Mouse (Mus musculus) heart, embryonic 14.5 days (tissue): Measurements from ENCODE around the gene Snx5. TPM values are rescaled to one million over a fixed set of nuclear protein-coding genes. Genes with fewer than 3 reads are reported as not detected.
A peak's percentile ranks its signal among the peaks of the same experiment; 100 is the strongest.

Source experiments
- ATAC-seq: fragments of 200-750 bp; cut with Nextera tagmentation; 2 replicates; pipeline ENCODE4 v1.8.0; 2017; ENCODE audit warnings: low read depth, moderate TSS enrichment; ENCODE audit not compliant: insufficient number of reproducible peaks, insufficient read depth, low FRiP score
- H3K27ac ChIP-seq, 2 experiments: fragments of 200-500 bp in 1 of 2; fragments of 300-500 bp in 1 of 2; sonication (generic) in 1 of 2; replicated peaks in 1 of 2; 2 replicates each; pipeline ENCODE4 v1.5.1; 2012 to 2014; ENCODE audit warnings: low read depth in 2 of 2, low read length in 2 of 2, control low read depth in 1 of 2, mild to moderate bottlenecking in 1 of 2, mixed read lengths in 1 of 2; ENCODE audit not compliant: control insufficient read depth in 1 of 2, insufficient read depth in 1 of 2
- H3K27me3 ChIP-seq: fragments of 300-500 bp; sonication (generic); 2 replicates; pipeline ENCODE4 v1.6.1; 2014; ENCODE audit warnings: mild to moderate bottlenecking, low read length, control low read depth; ENCODE audit not compliant: control insufficient read depth, insufficient read depth
- H3K36me3 ChIP-seq: fragments of 300-500 bp; sonication (generic); 2 replicates; pipeline ENCODE4 v1.6.1; 2014; ENCODE audit warnings: mild to moderate bottlenecking, control low read depth, low read length, mixed read lengths; ENCODE audit not compliant: control insufficient read depth, insufficient read depth
- H3K4me1 ChIP-seq, 2 experiments: fragments of 200-500 bp in 1 of 2; fragments of 300-500 bp in 1 of 2; sonication (generic) in 1 of 2; 2 replicates each; pipeline ENCODE4 v1.6.1; 2012 to 2014; ENCODE audit warnings: low read length in 2 of 2, control low read depth in 1 of 2, mixed read lengths in 1 of 2; ENCODE audit not compliant: control insufficient read depth in 2 of 2, insufficient read depth in 2 of 2
- H3K4me2 ChIP-seq: fragments of 300-500 bp; sonication (generic); 2 replicates; pipeline ENCODE4 v1.6.1; 2014; ENCODE audit warnings: mild to moderate bottlenecking, low read length
- H3K4me3 ChIP-seq, 2 experiments: fragments of 200-500 bp in 1 of 2; fragments of 300-500 bp in 1 of 2; sonication (generic) in 1 of 2; 2 replicates each; pipeline ENCODE4 v1.5.1; 2012 to 2014; ENCODE audit warnings: low read length in 2 of 2, mild to moderate bottlenecking in 2 of 2, control low read depth in 1 of 2, low read depth in 1 of 2, moderate library complexity in 1 of 2; ENCODE audit not compliant: control insufficient read depth in 1 of 2, insufficient read depth in 1 of 2
- H3K9ac ChIP-seq: fragments of 300-500 bp; sonication (generic); 2 replicates; pipeline ENCODE4 v1.6.1; 2014; ENCODE audit warnings: mild to moderate bottlenecking, low read length
- H3K9me3 ChIP-seq: fragments of 300-500 bp; sonication (generic); 2 replicates; pipeline ENCODE4 v1.6.1; 2016; ENCODE audit warnings: low read length, control low read depth; ENCODE audit not compliant: control insufficient read depth
- WGBS: fragments of 180-500 bp; shearing (Covaris S2); extraction: QIAGEN DNeasy Blood & Tissue Kit; methylation state at CpG from one replicate; pipeline ENCODE4 v1.1.7; 2014; 5-methylcytosine and 5-hydroxymethylcytosine counted together
- polyA plus RNA-seq: library from polyadenylated mRNA; unstranded; fragments of >200 nt; fragmentation: Nextera tagmentation; extraction: Ambion mirVana; gene quantifications from 2 replicates; pipeline ENCODE4 v1.2.1, GENCODE M21; 2014

Snx5 gene
- polyA plus RNA-seq, 1 experiment from 2014 or later, result 99.9 TPM

DNA sequence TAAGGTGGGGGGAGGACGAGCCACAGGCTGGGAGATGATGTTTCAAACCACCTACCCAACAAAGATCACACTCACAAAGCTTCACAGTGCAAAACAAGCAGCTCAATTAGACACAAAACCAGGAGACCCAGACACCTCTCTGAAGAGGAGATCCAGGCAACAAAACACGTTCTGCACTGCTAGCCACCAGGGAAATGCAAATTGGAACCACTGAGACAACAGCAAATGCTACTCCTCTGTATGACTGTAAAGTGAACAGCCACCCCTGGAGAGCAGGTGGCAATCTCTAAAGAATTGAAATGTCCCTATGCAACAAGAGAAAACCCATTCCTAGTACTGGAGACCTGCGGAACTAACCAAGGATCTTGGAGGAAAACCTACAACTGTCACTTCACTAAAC, 37.2 kb downstream of the Snx5 start:
- H3K9me3 ChIP-seq, result 0 out of 2 replicates have a peak, but pooled peaks cover 8% of the 10 kb centered on the region
- no peak overlapping the region for H3K4me3 ChIP-seq
- no peak overlapping the region for H3K27ac ChIP-seq
- H3K9ac ChIP-seq, result no peak overlapping the region
- 60% methylated on average over 3 of the region's 3 CpGs for WGBS
- H3K36me3 ChIP-seq, result no peaks in the 10 kb centered on the region
- no peaks in the 10 kb centered on the region for H3K27me3 ChIP-seq
- H3K4me1 ChIP-seq, result peaks cover 0 to 4% of the 10 kb centered on the region in 2 experiments; a peak in 3 of 4 replicates
- ATAC-seq, result no peak
- no peak overlapping the region for H3K4me2 ChIP-seq

GRCm38 (mm10) chr2:144231115-144231514, 39.6 kb downstream of the Snx5 start:
- Histone ChIP-seq H3K36me3 (no peaks in the 10 kb centered on the region), H3K27me3 (no peaks in the 10 kb centered on the region), H3K9me3 (0 out of 2 replicates have a peak, but pooled peaks cover 8% of the 10 kb centered on the region), H3K4me1 (peaks cover 0 to 4% of the 10 kb centered on the region in 2 experiments; a peak in 3 of 4 replicates), H3K4me3 (no peak overlapping the region), H3K27ac (no peak overlapping the region), H3K9ac (no peak overlapping the region), H3K4me2 (no peak overlapping the region)
- ATAC-seq, result no peak
- WGBS, result 62% methylated on average over 5 of the region's 5 CpGs

DNA sequence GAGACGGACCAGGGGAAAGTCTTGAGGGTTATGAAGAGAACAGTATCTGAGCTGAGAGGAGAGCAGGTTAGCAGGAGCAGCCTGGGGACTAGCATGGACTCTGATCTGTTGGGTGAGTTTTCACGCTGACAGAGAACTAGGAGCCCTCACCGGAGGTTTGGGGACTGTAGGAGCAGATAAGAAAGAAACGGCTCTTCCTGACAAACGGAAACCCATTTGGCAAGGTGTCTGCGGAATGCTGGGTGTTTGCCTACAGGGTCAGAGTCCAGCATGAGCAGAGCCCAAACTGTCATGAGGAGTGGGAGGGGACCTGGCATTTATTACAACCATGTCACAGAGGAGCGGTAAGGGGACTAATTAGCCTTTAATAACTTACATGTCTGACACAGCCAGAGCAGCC, 40.2 kb downstream of the Snx5 start:
- Histone ChIP-seq H3K9ac (no peak overlapping the region), H3K27me3 (no peaks in the 10 kb centered on the region), H3K9me3 (0 out of 2 replicates have a peak, but pooled peaks cover 8% of the 10 kb centered on the region), H3K36me3 (no peaks in the 10 kb centered on the region), H3K4me1 (peaks cover 0 to 4% of the 10 kb centered on the region in 2 experiments; a peak in 3 of 4 replicates), H3K27ac (no peak overlapping the region), H3K4me2 (no peak overlapping the region), H3K4me3 (no peak overlapping the region)
- 16% methylated on average over 7 of the region's 7 CpGs for WGBS
- ATAC-seq, result no peak

GRCm38 (mm10) chr2:144229647-144230046, 41.1 kb downstream of the Snx5 start:
- Histone ChIP-seq H3K4me1 (peaks cover 0 to 4% of the 10 kb centered on the region in 2 experiments; a peak in 3 of 4 replicates), H3K27me3 (no peaks in the 10 kb centered on the region), H3K4me2 (no peak overlapping the region), H3K9me3 (0 out of 2 replicates have a peak, but pooled peaks cover 5% of the 10 kb centered on the region), H3K4me3 (no peak overlapping the region), H3K27ac (no peak overlapping the region), H3K9ac (no peak overlapping the region), H3K36me3 (no peaks in the 10 kb centered on the region)
- ATAC-seq, result no peak
- WGBS, result 88% methylated on average over 14 of the region's 14 CpGs

DNA sequence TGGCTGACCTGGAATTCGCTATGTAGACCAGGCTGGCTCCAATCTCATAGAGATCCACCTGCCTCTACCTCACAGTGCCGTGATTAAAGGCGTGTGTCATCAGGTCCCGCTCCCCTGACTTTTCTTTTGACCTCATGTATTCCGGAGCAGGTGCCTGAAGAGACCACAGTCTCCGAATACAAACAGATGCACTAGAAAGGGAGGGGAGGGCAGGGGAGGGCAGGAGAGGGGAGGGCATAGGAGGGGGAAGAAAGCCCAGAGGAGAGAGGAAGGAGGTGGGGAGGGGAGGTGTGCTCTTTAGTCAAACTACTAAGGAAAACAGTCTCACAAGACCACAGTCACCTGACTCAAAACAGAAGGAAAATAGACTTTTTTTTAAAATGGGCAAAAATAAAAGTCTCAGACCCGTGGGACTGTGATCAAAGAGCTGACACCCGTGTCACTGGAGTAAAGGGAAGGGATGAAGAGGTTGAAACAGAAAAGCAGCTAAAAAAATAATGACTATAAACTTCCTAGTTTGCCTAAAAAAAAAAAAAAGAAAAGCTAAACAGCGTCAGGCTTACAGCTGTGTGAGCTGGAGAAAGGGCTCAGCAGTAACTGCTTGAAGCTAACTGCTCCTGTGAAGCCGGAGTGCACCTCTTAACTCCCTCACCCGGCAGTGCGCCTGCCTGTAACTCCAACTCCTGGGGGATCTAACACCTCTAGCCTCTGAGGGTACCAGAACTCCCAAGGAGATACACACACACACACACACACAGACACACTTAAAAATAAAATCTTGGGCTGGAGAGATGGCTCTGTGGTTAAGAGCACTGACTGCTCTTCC, 42.0 kb downstream of the Snx5 start:
- Histone ChIP-seq H3K9ac (no peak overlapping the region), H3K9me3 (no peaks in the 10 kb centered on the region), H3K4me1 (peaks cover 0 to 4% of the 10 kb centered on the region in 2 experiments; a peak in 3 of 4 replicates), H3K27ac (no peak overlapping the region), H3K4me3 (no peak overlapping the region), H3K36me3 (no peaks in the 10 kb centered on the region), H3K27me3 (no peaks in the 10 kb centered on the region), H3K4me2 (no peak overlapping the region)
- no peak for ATAC-seq
- WGBS, result 79% methylated on average over 12 of the region's 12 CpGs

- Histone ChIP-seq H3K27me3 (no peaks in the 10 kb centered on the region), H3K27ac (no peak overlapping the region), H3K9me3 (no peaks in the 10 kb centered on the region), H3K4me2 (no peak overlapping the region), H3K4me3 (no peak overlapping the region), H3K9ac (no peak overlapping the region), H3K36me3 (no peaks in the 10 kb centered on the region), H3K4me1 (peaks cover 0 to 4% of the 10 kb centered on the region in 2 experiments; a peak in 3 of 4 replicates)
- WGBS, result 85% methylated on average over 12 of the region's 12 CpGs
- no peak for ATAC-seq
Measured at GRCm38 (mm10) chr2:144226906-144227586, 43.7 kb downstream of the Snx5 start.

DNA sequence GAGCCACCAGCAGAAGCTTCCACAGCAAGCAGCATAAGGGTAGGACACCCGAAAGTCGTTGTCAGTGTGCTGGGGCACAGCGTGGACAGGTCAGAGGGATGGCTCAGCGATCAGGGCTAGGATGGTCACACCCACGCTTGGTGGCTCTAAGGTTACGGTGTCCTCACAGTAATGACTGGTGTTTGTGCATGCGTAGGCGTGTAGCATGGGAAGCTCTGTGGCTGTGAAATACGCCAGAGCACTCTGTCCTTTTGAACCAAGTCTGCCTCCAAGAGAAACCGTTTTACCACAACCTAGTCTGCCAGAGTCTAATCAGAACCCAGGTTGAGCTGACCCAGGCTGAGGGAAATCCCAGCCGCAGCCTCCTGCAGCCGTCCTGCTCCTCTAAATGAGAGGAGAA, 46.4 kb downstream of the Snx5 start:
- H3K4me3 ChIP-seq, result 0 out of 4 replicates have a peak overlapping the region, but pooled peaks of 1 of the 2 experiments have one; percentile 1
- H3K9ac ChIP-seq, result no peak overlapping the region; the same call in 1 of the 2 replicates
- H3K27me3 ChIP-seq, result no peaks in the 10 kb centered on the region
- H3K9me3 ChIP-seq, result no peaks in the 10 kb centered on the region
- H3K27ac ChIP-seq, result no peak overlapping the region
- peak overlapping the region; percentile 45 for H3K4me2 ChIP-seq
- no peaks in the 10 kb centered on the region for H3K36me3 ChIP-seq
- 53% methylated on average over 12 of the region's 12 CpGs for WGBS
- H3K4me1 ChIP-seq, result no peaks in the 10 kb centered on the region
- no peak for ATAC-seq
